Mouse (Mus musculus) heart, adult 2 months (tissue): ENCODE data around the gene Arhgap24.

Source experiments
- CTCF ChIP-seq: fragments of 200-600 bp; IDR thresholded peaks from 2 replicates; pipeline ENCODE4 v1.8.1; 2022; ENCODE audit warnings: antibody characterized with exemption, mild to moderate bottlenecking, moderate library complexity
- POLR2A ChIP-seq: fragments of 200-500 bp; IDR thresholded peaks from 2 replicates; pipeline ENCODE4 v1.6.1; 2011; ENCODE audit warnings: mild to moderate bottlenecking, low read depth, low read length, control low read depth; ENCODE audit not compliant: insufficient read depth

DNA sequence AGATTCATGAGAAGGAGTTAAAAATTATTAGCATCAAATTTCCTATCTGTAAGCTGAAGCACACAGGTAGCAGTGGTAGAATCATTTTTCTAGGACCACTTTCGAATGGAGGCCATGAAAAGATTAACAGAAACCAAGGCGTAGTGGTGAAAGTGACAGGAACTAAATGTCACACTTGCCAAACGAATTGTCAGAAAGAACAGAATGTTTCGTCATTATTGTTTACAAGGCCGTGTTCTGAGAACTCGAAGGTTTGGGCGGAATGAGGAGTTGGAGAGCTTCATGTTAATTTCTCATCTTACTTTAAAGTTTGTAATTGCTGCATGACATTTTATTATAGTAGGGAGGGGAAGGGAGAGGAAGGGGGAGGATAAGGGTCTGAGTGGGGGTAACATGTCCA lies 162.2 kb downstream of the Arhgap24 start:
- TF ChIP-seq CTCF (no peak), POLR2A (no peak)
